Mouse (Mus musculus) liver, postnatal 0 days (tissue): ENCODE measurements around the gene Crybg3. TPM values are rescaled to one million over a fixed set of nuclear protein-coding genes. Genes with fewer than 3 reads are reported as not detected.
A peak's percentile ranks its signal among the peaks of the same experiment; 100 is the strongest.

ENCODE experiments used
- ATAC-seq: fragments of 200-750 bp; cut with Nextera tagmentation; 2 replicates; pipeline ENCODE4 v1.8.0; 2017; ENCODE audit warnings: mild to moderate bottlenecking, moderate library complexity
- DNase-seq: peaks from one replicate; pipeline ENCODE4 v3.0.0-alpha.2; 2016
- H3K27ac ChIP-seq: fragments of 300-500 bp; sonication (generic); 2 replicates; pipeline ENCODE4 v1.5.1; 2014; ENCODE audit warnings: antibody characterized with exemption, moderate library complexity, mild to moderate bottlenecking, low read depth
- H3K27me3 ChIP-seq: fragments of 300-500 bp; sonication (generic); 2 replicates; pipeline ENCODE4 v1.6.1; 2014; ENCODE audit warnings: low read length, control low read depth, mixed read lengths; ENCODE audit not compliant: insufficient read depth
- H3K36me3 ChIP-seq: fragments of 300-500 bp; sonication (generic); replicated peaks from 2 replicates; pipeline ENCODE4 v1.6.1; 2014; ENCODE audit warnings: mild to moderate bottlenecking, control low read depth, low read length, moderate library complexity, mixed read lengths; ENCODE audit not compliant: insufficient read depth
- H3K4me1 ChIP-seq: fragments of 300-500 bp; sonication (generic); 2 replicates; pipeline ENCODE4 v1.6.1; 2014; ENCODE audit warnings: antibody characterized with exemption, mild to moderate bottlenecking, control low read depth; ENCODE audit not compliant: insufficient read depth
- H3K4me2 ChIP-seq: fragments of 300-500 bp; sonication (generic); 2 replicates; pipeline ENCODE4 v1.6.1; 2014; ENCODE audit warnings: low read depth, mild to moderate bottlenecking, low read length, moderate library complexity, mixed read lengths
- H3K4me3 ChIP-seq: fragments of 300-500 bp; sonication (generic); 2 replicates; pipeline ENCODE4 v1.5.1; 2014; ENCODE audit warnings: low read depth, low read length
- H3K9ac ChIP-seq: fragments of 300-500 bp; sonication (generic); replicated peaks from 2 replicates; pipeline ENCODE4 v1.6.1; 2014; ENCODE audit warnings: mild to moderate bottlenecking, moderate library complexity
- H3K9me3 ChIP-seq: fragments of 300-500 bp; sonication (generic); 2 replicates; pipeline ENCODE4 v1.6.1; 2016; ENCODE audit warnings: mild to moderate bottlenecking, control low read depth, low read length, mixed read lengths
- CTCF ChIP-seq: sonication (generic); IDR thresholded peaks from 2 replicates; pipeline ENCODE4 v1.5.1; 2016; ENCODE audit warnings: antibody characterized with exemption, low read depth
- EP300 ChIP-seq: IDR thresholded peaks from 2 replicates; pipeline ENCODE4 v1.6.1; 2016; ENCODE audit warnings: antibody characterized with exemption, low read depth, mild to moderate bottlenecking
- WGBS: fragments of 180-500 bp; shearing (Covaris S2); extraction: QIAGEN DNeasy Blood & Tissue Kit; methylation state at CpG from one replicate; pipeline ENCODE4 v1.1.7; 2014; ENCODE audit not compliant: insufficient replicate concordance; 5-methylcytosine and 5-hydroxymethylcytosine counted together
- polyA plus RNA-seq: library from polyadenylated mRNA; unstranded; fragments of >200 nt; fragmentation: Nextera tagmentation; extraction: Ambion mirVana; gene quantifications from 2 replicates; pipeline ENCODE4 v1.2.1, GENCODE M21; 2015

The Crybg3 gene
- polyA plus RNA-seq, 1 experiment from 2014 or later = 1.0 TPM

DNA sequence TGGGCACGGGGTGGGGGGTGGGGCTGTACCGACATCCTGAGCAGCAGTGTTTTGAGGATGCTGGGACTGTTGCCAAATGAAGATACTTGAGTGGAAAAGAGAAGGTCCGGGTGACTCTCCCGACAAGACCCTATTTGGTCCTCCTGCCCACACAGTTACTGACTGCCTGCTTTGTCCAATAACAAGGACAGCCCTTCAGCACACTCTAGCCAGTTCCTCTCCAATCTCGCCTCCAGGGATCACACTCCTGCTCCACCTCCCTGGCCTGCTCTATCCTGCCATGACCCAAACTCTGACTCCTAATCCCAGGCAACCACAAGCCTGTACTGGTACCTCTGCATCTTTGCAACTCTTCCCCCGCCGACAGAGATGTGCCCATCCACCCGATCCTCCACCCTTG, 30.9 kb downstream of the Crybg3 start:
- H3K27me3 ChIP-seq = no peaks in the 10 kb centered on the region
- no peak overlapping the region for H3K27ac ChIP-seq
- WGBS = 72% methylated on average over 8 of the region's 8 CpGs
- H3K4me1 ChIP-seq = no peaks in the 10 kb centered on the region
- H3K36me3 ChIP-seq = no peaks in the 10 kb centered on the region
- ATAC-seq = no peak
- no peak overlapping the region for H3K9ac ChIP-seq
- no peak for TF ChIP-seq CTCF
- DNase-seq = no peak
- H3K4me3 ChIP-seq = no peak overlapping the region
- H3K9me3 ChIP-seq = no peaks in the 10 kb centered on the region
- no peak overlapping the region for H3K4me2 ChIP-seq

DNA sequence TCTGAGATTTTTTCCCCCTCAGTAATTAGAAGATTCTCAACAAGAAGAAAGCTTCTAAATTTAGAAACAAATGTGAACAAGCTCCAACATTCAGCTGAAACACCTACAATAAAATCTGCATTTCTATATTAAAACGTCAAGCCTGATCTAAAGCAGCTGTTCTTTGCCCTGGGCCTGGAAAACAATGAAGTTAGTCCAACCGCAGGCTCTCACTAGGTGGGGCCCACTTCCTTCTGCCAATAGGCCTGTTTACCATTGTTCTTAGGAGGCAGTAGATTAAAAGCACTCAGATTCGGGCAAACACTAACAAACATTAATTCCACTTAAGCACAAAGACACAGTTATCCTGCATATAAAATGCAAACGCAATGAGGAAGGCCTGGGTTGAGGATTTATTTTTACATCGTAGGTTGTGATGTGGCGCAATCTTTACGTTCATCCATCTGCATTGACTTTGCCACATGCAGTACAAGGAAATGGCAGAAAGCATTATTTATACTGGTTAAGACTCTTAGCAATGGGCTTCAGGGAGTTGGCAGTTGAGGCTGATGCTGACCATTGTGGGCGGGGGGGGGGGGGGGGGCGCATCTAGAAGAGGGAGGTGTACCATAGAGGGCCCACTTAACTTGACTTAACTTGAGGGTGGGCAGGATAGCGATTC, 32.9 kb downstream of the Crybg3 start:
- Histone ChIP-seq H3K27me3 (no peaks in the 10 kb centered on the region), H3K9me3 (no peaks in the 10 kb centered on the region), H3K4me2 (no peak overlapping the region), H3K4me1 (no peaks in the 10 kb centered on the region), H3K4me3 (no peak overlapping the region), H3K9ac (no peak overlapping the region), H3K27ac (no peak overlapping the region), H3K36me3 (no peaks in the 10 kb centered on the region)
- ATAC-seq (no peak), DNase-seq (no peak)
- TF ChIP-seq EP300 = no peak
- 0 out of 2 replicates have a peak, but pooled peaks have one; percentile 5 for TF ChIP-seq CTCF
- WGBS = 51% methylated on average over 9 of the region's 10 CpGs

DNA sequence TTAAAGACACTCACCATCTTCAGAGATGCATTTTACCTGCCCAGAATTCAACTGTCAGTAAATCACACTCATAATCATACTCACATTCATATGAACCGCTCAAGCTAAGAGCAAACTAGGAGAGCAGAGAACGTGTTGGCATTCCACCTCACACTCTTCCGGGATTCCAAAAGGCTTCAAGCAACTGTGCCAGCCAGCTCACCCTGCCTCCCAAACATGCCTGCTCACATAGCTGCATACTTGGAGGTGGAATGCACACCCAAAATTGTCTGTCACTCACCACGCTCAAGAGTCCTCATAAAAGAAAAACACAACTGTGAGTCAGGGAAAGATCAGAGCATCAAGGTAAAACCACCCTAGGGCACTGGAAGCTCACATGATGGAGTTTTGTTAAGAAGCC, 34.3 kb downstream of the Crybg3 start:
- H3K9me3 ChIP-seq = no peaks in the 10 kb centered on the region
- H3K4me1 ChIP-seq = no peaks in the 10 kb centered on the region
- no peak overlapping the region for H3K4me2 ChIP-seq
- H3K4me3 ChIP-seq = no peak overlapping the region
- ATAC-seq = no peak
- no peak overlapping the region for H3K27ac ChIP-seq
- H3K27me3 ChIP-seq = no peaks in the 10 kb centered on the region
- 86% methylated on average over 4 of the region's 4 CpGs for WGBS
- no peak overlapping the region for H3K9ac ChIP-seq
- no peaks in the 10 kb centered on the region for H3K36me3 ChIP-seq
- no peak for TF ChIP-seq EP300
- no peak for TF ChIP-seq CTCF
- no peak for DNase-seq

DNA sequence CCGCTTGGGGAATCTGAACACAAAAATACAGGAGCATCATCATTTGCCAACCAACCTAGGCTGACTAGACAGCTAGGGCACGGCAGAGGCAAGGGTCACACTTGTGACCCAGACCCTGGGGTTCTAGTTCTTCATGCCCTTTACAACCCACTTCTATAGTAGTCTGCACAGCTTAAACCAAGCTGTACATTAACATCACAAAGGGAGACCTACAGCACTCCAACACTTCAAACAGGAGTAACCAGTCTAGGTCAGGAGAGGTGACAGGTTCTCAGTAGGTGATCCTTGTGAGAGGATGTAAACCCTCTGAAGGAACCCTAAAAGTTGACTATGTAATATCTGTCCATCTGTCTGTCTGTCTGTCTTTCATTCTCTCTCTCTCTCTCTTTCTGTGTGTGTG, 35.1 kb downstream of the Crybg3 start:
- H3K9ac ChIP-seq = no peak overlapping the region
- no peaks in the 10 kb centered on the region for H3K4me1 ChIP-seq
- H3K27ac ChIP-seq = no peak overlapping the region
- TF ChIP-seq CTCF (no peak), EP300 (no peak)
- H3K4me3 ChIP-seq = no peak overlapping the region
- WGBS = 81% methylated on average over 2 of the region's 2 CpGs
- ATAC-seq (no peak), DNase-seq (no peak)
- no peak overlapping the region for H3K4me2 ChIP-seq
- no peaks in the 10 kb centered on the region for H3K36me3 ChIP-seq
- H3K27me3 ChIP-seq = no peaks in the 10 kb centered on the region
- H3K9me3 ChIP-seq = no peaks in the 10 kb centered on the region

DNA sequence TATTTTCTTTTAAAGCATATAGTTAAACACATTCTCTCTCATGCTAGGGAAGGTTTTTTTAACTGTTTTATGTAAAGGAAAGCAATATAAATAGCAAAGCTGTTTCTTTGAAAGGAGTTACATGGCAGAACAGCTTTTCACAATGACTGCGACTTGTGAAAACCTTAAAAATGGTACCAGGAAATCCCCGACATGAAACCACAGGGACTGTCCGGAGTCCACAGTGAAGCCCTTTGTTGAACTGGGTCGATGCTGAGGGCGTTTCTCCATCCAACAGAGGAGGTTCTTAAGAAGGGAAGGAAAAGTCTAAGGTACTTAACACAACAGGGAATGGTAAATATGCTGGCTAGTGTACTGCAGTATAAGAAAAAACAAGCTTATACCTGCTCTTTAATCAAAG, 36.8 kb downstream of the Crybg3 start:
- no peak overlapping the region for H3K27ac ChIP-seq
- H3K4me2 ChIP-seq = no peak overlapping the region
- no peaks in the 10 kb centered on the region for H3K27me3 ChIP-seq
- 72% methylated on average over 5 of the region's 5 CpGs for WGBS
- H3K36me3 ChIP-seq = no peaks in the 10 kb centered on the region
- no peaks in the 10 kb centered on the region for H3K4me1 ChIP-seq
- TF ChIP-seq CTCF (no peak), EP300 (no peak)
- DNase-seq (no peak), ATAC-seq (no peak)
- no peak overlapping the region for H3K4me3 ChIP-seq
- no peak overlapping the region for H3K9ac ChIP-seq
- no peaks in the 10 kb centered on the region for H3K9me3 ChIP-seq

DNA sequence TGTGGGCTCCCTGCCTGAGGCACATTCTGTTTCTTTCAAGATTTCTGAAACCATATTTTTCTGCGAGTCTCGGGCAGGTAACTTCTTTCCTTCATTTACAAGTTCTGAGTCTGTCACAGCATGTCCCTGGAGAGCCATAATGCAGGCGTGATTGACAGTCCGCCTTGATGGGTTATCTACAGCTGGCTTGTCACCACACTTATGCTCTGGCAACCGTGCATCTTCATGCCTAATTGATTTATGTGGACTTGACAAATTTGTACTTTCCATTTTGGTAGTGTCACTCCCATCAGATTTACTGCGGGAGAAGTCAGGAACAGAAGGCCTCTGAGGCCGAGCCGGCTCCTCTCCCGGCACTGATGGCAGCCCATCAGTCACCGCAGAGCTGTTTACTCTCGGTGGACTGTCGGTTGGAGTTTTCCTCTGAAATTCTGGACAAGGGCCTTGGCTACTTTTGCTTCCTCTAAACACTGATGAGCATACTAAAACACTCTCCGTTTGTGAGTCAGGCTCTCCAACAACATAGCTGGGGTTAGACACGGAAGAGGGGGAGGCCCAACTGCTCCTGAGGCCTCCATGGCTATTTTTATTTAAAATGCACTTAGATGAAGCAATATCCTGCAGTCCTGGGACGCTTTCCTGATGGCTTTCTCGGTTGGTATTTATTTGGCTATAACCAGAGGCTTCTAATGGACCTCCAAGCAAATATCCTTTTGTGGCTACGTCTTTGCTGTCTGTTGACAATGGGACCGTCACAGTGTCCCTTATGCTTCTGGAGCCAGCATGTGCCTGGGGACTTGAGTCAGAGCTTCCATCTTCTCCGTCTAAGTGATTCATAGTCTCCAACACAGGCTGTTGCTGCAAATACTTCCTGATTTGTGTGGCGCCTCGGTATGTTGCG, 41.2 kb downstream of the Crybg3 start:
- H3K4me1 ChIP-seq = no peaks in the 10 kb centered on the region
- H3K9ac ChIP-seq = no peak overlapping the region
- H3K4me3 ChIP-seq = no peak overlapping the region
- no peaks in the 10 kb centered on the region for H3K9me3 ChIP-seq
- ATAC-seq (peak; percentile 23; the same call in 1 of the 2 replicates), DNase-seq (no peak)
- no peak for TF ChIP-seq CTCF
- no peak for TF ChIP-seq EP300
- H3K27me3 ChIP-seq = no peaks in the 10 kb centered on the region
- no peak overlapping the region for H3K4me2 ChIP-seq
- no peaks in the 10 kb centered on the region for H3K36me3 ChIP-seq
- H3K27ac ChIP-seq = no peak overlapping the region
- WGBS = 56% methylated on average over 22 of the region's 22 CpGs
